Mouse (Mus musculus) gastrocnemius, postnatal 25 days (tissue): ENCODE results near the gene Hbb-y. TPM values are rescaled to one million over a fixed set of nuclear protein-coding genes. Genes with fewer than 3 reads are reported as not detected.
"Not testable (repeated sequence)": the region's sequence is repeated elsewhere in the genome, so short reads cannot be mapped to it uniquely, and the experiment has no call there.

ENCODE experiments used
- DNase-seq: peaks from one replicate; pipeline ENCODE4 v3.0.0; 2022
- total RNA-seq, 2 experiments: library from RNA; stranded (reverse); gene quantifications; 1 replicate in 1 of 2; 2 replicates in 1 of 2; pipeline ENCODE4 v1.2.3; 2021

The Hbb-y gene
- total RNA-seq, 2 experiments from 2014 or later = not detected

- DNase-seq = no peak
Observed at GRCm38 (mm10) chr7:103812174-103812573, 40.8 kb downstream of the Hbb-y start.

GRCm38 (mm10) chr7:103811223-103811845 lies 41.7 kb downstream of the Hbb-y start:
- no peak for DNase-seq

GRCm38 (mm10) chr7:103810746-103811145 lies 42.3 kb downstream of the Hbb-y start:
- DNase-seq = no peak

- no peak for DNase-seq
Observed at GRCm38 (mm10) chr7:103810296-103810695, 42.7 kb downstream of the Hbb-y start.

- no peak for DNase-seq
Observed at GRCm38 (mm10) chr7:103809801-103810155, 43.2 kb downstream of the Hbb-y start.

GRCm38 (mm10) chr7:103808971-103809800 lies 43.8 kb downstream of the Hbb-y start:
- no peak for DNase-seq

- DNase-seq = not testable (repeated sequence)
Observed at GRCm38 (mm10) chr7:103808120-103808519, 44.9 kb downstream of the Hbb-y start.

- no peak for DNase-seq
Observed at GRCm38 (mm10) chr7:103806856-103807255, 46.2 kb downstream of the Hbb-y start.

Other genes starting within 250 kb of the Hbb-y start
- not detected for gene Olfr620, start 240.7 kb downstream of the Hbb-y start, total RNA-seq
- not detected for gene Olfr622, start 210.5 kb downstream of the Hbb-y start, total RNA-seq
- not detected for gene Olfr623, start 189.5 kb downstream of the Hbb-y start, total RNA-seq
- gene Olfr624, start 182.0 kb downstream of the Hbb-y start, total RNA-seq = not detected
- gene Olfr625-ps1, start 170.5 kb downstream of the Hbb-y start, total RNA-seq = not detected
- gene Olfr243, start 138.5 kb downstream of the Hbb-y start, total RNA-seq = not detected
- gene Olfr628, start 122.8 kb downstream of the Hbb-y start, total RNA-seq = not detected
- not detected for gene Olfr629, start 108.3 kb downstream of the Hbb-y start, total RNA-seq
- gene Olfr630, start 95.9 kb downstream of the Hbb-y start, total RNA-seq = not detected
- gene Olfr69, start 81.6 kb downstream of the Hbb-y start, total RNA-seq = not detected
- not detected for gene Olfr68, start 73.5 kb downstream of the Hbb-y start, total RNA-seq
- gene Olfr67, start 61.4 kb downstream of the Hbb-y start, total RNA-seq = not detected
- gene Hbb-bt, start 39.2 kb downstream of the Hbb-y start, total RNA-seq = 100 to 1,000 TPM in 1 of 2 experiments, 10 to 100 TPM in 1; 60.5 to 281 TPM
- 1,000 to 10,000 TPM in 1 of 2 experiments, 100 to 1,000 TPM in 1; 504 to 2,205 TPM for gene Hbb-bs, start 25.1 kb downstream of the Hbb-y start, total RNA-seq
- gene Hbb-bh2, start 12.7 kb downstream of the Hbb-y start, total RNA-seq = not detected
- gene Hbb-bh1, start 10.1 kb downstream of the Hbb-y start, total RNA-seq = not detected
- gene Olfr66, start 33.0 kb upstream of the Hbb-y start, total RNA-seq = not detected
- not detected for gene Olfr64, start 41.3 kb upstream of the Hbb-y start, total RNA-seq
- not detected for gene Olfr65, start 50.3 kb upstream of the Hbb-y start, total RNA-seq
- not detected for gene Olfr631, start 75.6 kb upstream of the Hbb-y start, total RNA-seq
- gene Olfr632, start 81.1 kb upstream of the Hbb-y start, total RNA-seq = not detected
- gene Olfr633, start 91.2 kb upstream of the Hbb-y start, total RNA-seq = not detected
- not detected for gene Olfr635, start 117.9 kb upstream of the Hbb-y start, total RNA-seq
- gene Olfr638, start 145.5 kb upstream of the Hbb-y start, total RNA-seq = not detected
- gene Olfr639, start 164.1 kb upstream of the Hbb-y start, total RNA-seq = not detected
- not detected for gene Olfr640, start 172.4 kb upstream of the Hbb-y start, total RNA-seq
- not detected for gene Olfr641, start 182.2 kb upstream of the Hbb-y start, total RNA-seq
- not detected for gene Olfr642, start 199.4 kb upstream of the Hbb-y start, total RNA-seq
- gene 4930516K23Rik, start 208.2 kb upstream of the Hbb-y start, total RNA-seq = not detected
- gene Olfr644, start 218.7 kb upstream of the Hbb-y start, total RNA-seq = not detected
- not detected for gene Olfr645, start 232.2 kb upstream of the Hbb-y start, total RNA-seq